Mouse (Mus musculus) CH12.LX (cell line): ENCODE measurements around the gene Zcchc24. TPM values are rescaled to one million over a fixed set of nuclear protein-coding genes. Genes with fewer than 3 reads are reported as not detected.

Source experiments
- DNase-seq: peaks from one replicate; pipeline ENCODE4 v3.0.0-alpha.2; 2013; ENCODE audit errors: extremely low read depth
- H3K27ac ChIP-seq: 2 replicates; pipeline ENCODE4 v1.5.1; 2012; ENCODE audit warnings: low read depth, mild to moderate bottlenecking, control low read depth, moderate library complexity; ENCODE audit not compliant: insufficient read depth
- H3K27me3 ChIP-seq: replicated peaks from 2 replicates; pipeline ENCODE3; 2012; ENCODE audit warnings: inconsistent platforms
- H3K36me3 ChIP-seq, 2 experiments: replicated peaks in 1 of 2; 2 replicates each; pipeline versions ENCODE3 to v1.6.1; 2012; ENCODE audit warnings: inconsistent platforms in 1 of 2, low read length in 1 of 2, mild to moderate bottlenecking in 1 of 2, mixed read lengths in 1 of 2, moderate library complexity in 1 of 2; ENCODE audit not compliant: control insufficient read depth in 1 of 2, insufficient read depth in 1 of 2
- H3K4me1 ChIP-seq, 2 experiments: 2 replicates each; pipeline ENCODE4 v1.6.1; 2012; ENCODE audit warnings: inconsistent platforms in 1 of 2, moderate library complexity in 1 of 2; ENCODE audit not compliant: insufficient read depth in 2 of 2, control insufficient read depth in 1 of 2
- H3K4me2 ChIP-seq: 2 replicates; pipeline ENCODE4 v1.6.1; 2012; ENCODE audit warnings: low read depth, mild to moderate bottlenecking, control low read depth; ENCODE audit not compliant: poor library complexity, insufficient read depth, severe bottlenecking
- H3K4me3 ChIP-seq, 3 experiments: fragments of 150-350 bp in 1 of 3; sonication (generic) in 1 of 3; replicated peaks in 1 of 3; 2 replicates each; pipeline versions ENCODE3 to v1.5.1; 2011 to 2012; ENCODE audit warnings: low read depth in 2 of 3, low read length in 2 of 3, mild to moderate bottlenecking in 2 of 3, moderate library complexity in 2 of 3, control low read depth in 1 of 3, improper control_type of control experiment in 1 of 3, inconsistent platforms in 1 of 3, mixed read lengths in 1 of 3; ENCODE audit not compliant: poor library complexity in 1 of 3
- H3K79me2 ChIP-seq: replicated peaks from 2 replicates; pipeline ENCODE4 v1.6.1; 2012; ENCODE audit warnings: mild to moderate bottlenecking, moderate library complexity; ENCODE audit not compliant: control insufficient read depth, poor library complexity, insufficient read depth, severe bottlenecking; ENCODE audit errors: extremely low read depth
- H3K9ac ChIP-seq: 2 replicates; pipeline ENCODE4 v1.6.1; 2012; ENCODE audit warnings: low read depth, mild to moderate bottlenecking, control low read depth, moderate library complexity; ENCODE audit not compliant: insufficient read depth
- H3K9me3 ChIP-seq: replicated peaks from 2 replicates; pipeline ENCODE3; 2012; ENCODE audit warnings: low read length, inconsistent platforms, mixed read lengths
- CHD2 ChIP-seq: IDR thresholded peaks from 2 replicates; pipeline ENCODE4 v1.6.1; 2011; ENCODE audit warnings: low read length, improper control_type of control experiment
- CTCF ChIP-seq, 2 experiments: IDR thresholded peaks in 1 of 2; conservative IDR thresholded peaks in 1 of 2; 2 replicates each; pipeline ENCODE4 v1.5.1; 2011 to 2012; ENCODE audit warnings: low read depth in 2 of 2, low read length in 2 of 2, improper control_type of control experiment in 1 of 2, inconsistent platforms in 1 of 2, mild to moderate bottlenecking in 1 of 2, moderate library complexity in 1 of 2
- ELF1 ChIP-seq: IDR thresholded peaks from 2 replicates; pipeline ENCODE4 v1.6.1; 2014; ENCODE audit warnings: low read depth, mild to moderate bottlenecking, inconsistent platforms, low read length, improper control_type of control experiment
- EP300 ChIP-seq: IDR thresholded peaks from 2 replicates; pipeline ENCODE4 v1.6.1; 2011; ENCODE audit warnings: low read length, improper control_type of control experiment
- ETS1 ChIP-seq: conservative IDR thresholded peaks from 2 replicates; pipeline ENCODE4 v1.6.1; 2012; ENCODE audit warnings: low read depth, mild to moderate bottlenecking, inconsistent platforms, low read length, improper control_type of control experiment, moderate library complexity
- JUND ChIP-seq: conservative IDR thresholded peaks from 2 replicates; pipeline ENCODE4 v1.6.1; 2011; ENCODE audit warnings: low read depth, low read length, improper control_type of control experiment
- KAT2A ChIP-seq: IDR thresholded peaks from 2 replicates; pipeline ENCODE4 v1.6.1; 2012; ENCODE audit warnings: low read length, improper control_type of control experiment, inconsistent platforms; ENCODE audit not compliant: insufficient replicate concordance
- MAFK ChIP-seq: IDR thresholded peaks from 2 replicates; pipeline ENCODE4 v1.6.1; 2011; ENCODE audit warnings: low read length, improper control_type of control experiment; ENCODE audit not compliant: insufficient replicate concordance
- MAX ChIP-seq: IDR thresholded peaks from 2 replicates; pipeline ENCODE4 v1.6.1; 2011; ENCODE audit warnings: low read length, improper control_type of control experiment
- MAZ ChIP-seq: IDR thresholded peaks from 2 replicates; pipeline ENCODE4 v1.6.1; 2012; ENCODE audit warnings: low read depth, mild to moderate bottlenecking, inconsistent platforms, low read length, improper control_type of control experiment, moderate library complexity
- MXI1 ChIP-seq: IDR thresholded peaks from 2 replicates; pipeline ENCODE4 v1.6.1; 2011; ENCODE audit warnings: mild to moderate bottlenecking, low read depth, low read length, improper control_type of control experiment
- NELFE ChIP-seq: IDR thresholded peaks from 2 replicates; pipeline ENCODE4 v1.6.1; 2011; ENCODE audit warnings: low read depth, low read length, improper control_type of control experiment
- NRF1 ChIP-seq: IDR thresholded peaks from 2 replicates; pipeline ENCODE4 v1.6.1; 2014; ENCODE audit warnings: low read depth, mild to moderate bottlenecking, inconsistent platforms, low read length, improper control_type of control experiment, moderate library complexity
- POLR2A ChIP-seq: IDR thresholded peaks from 2 replicates; pipeline ENCODE4 v1.6.1; 2011; ENCODE audit warnings: low read depth, mild to moderate bottlenecking, improper control_type of control experiment, low read length
- RAD21 ChIP-seq: IDR thresholded peaks from 2 replicates; pipeline ENCODE4 v1.6.1; 2011; ENCODE audit warnings: low read depth, mild to moderate bottlenecking, low read length, improper control_type of control experiment, moderate library complexity
- SIN3A ChIP-seq: IDR thresholded peaks from 2 replicates; pipeline ENCODE4 v1.6.1; 2012; ENCODE audit warnings: low read length, improper control_type of control experiment, inconsistent platforms
- TBP ChIP-seq: conservative IDR thresholded peaks from 2 replicates; pipeline ENCODE4 v1.6.1; 2011; ENCODE audit warnings: low read depth, low read length, improper control_type of control experiment
- TCF12 ChIP-seq: IDR thresholded peaks from 2 replicates; pipeline ENCODE4 v1.6.1; 2014; ENCODE audit warnings: low read depth, mild to moderate bottlenecking, inconsistent platforms, low read length, improper control_type of control experiment
- UBTF ChIP-seq: IDR thresholded peaks from 2 replicates; pipeline ENCODE4 v1.6.1; 2012; ENCODE audit warnings: low read depth, mild to moderate bottlenecking, inconsistent platforms, low read length, improper control_type of control experiment, moderate library complexity
- USF2 ChIP-seq: conservative IDR thresholded peaks from 2 replicates; pipeline ENCODE4 v1.6.1; 2011; ENCODE audit warnings: low read depth, low read length, improper control_type of control experiment
- ZC3H11A ChIP-seq: IDR thresholded peaks from 2 replicates; pipeline ENCODE4 v1.6.1; 2012; ENCODE audit warnings: low read depth, mild to moderate bottlenecking, inconsistent platforms, low read length, improper control_type of control experiment
- ZKSCAN1 ChIP-seq: IDR thresholded peaks from 2 replicates; pipeline ENCODE4 v1.6.1; 2012; ENCODE audit warnings: low read depth, inconsistent platforms, low read length, improper control_type of control experiment, borderline replicate concordance
- ZMIZ1 ChIP-seq: IDR thresholded peaks from 2 replicates; pipeline ENCODE4 v1.6.1; 2012; ENCODE audit warnings: low read depth, mild to moderate bottlenecking, inconsistent platforms, low read length, improper control_type of control experiment
- dilution Hi-C: fragments of 300-500 bp; cut with MboI; formaldehyde crosslinking; loops from 2 replicates; pipeline ENCODE4 v1.14.3; 2020; ENCODE audit warnings: low sequenced_read_pairs; ENCODE audit not compliant: extremely low pct_unique_long_range_greater_than_20kb, extremely low pct_ligation_motif_present
- in situ Hi-C: fragments of 300-500 bp; cut with MboI; formaldehyde crosslinking; loops from 3 replicates; pipeline ENCODE4 v1.14.3; 2019; ENCODE audit warnings: low sequenced_read_pairs, low pct_ligation_motif_present, low pct_unique_long_range_greater_than_20kb, mixed read lengths
- polyA plus RNA-seq: library from polyadenylated mRNA; unstranded; fragments of >175 nt; gene quantifications from 2 replicates; pipeline ENCODE4 v1.2.1, GENCODE M21; 2012; ENCODE audit warnings: low read depth; ENCODE audit not compliant: insufficient read length
- total RNA-seq, 2 experiments: library from RNA; depleted of rRNA; stranded (reverse); fragments of 300-350 nt in 1 of 2; fragments of >200 nt in 1 of 2; gene quantifications; 2 replicates each; pipeline ENCODE4 v1.2.3; 2012 to 2014

The Zcchc24 gene
- total and polyA plus RNA-seq, 3 experiments, result 0.05 to 0.44 (median 0.08) TPM

DNA sequence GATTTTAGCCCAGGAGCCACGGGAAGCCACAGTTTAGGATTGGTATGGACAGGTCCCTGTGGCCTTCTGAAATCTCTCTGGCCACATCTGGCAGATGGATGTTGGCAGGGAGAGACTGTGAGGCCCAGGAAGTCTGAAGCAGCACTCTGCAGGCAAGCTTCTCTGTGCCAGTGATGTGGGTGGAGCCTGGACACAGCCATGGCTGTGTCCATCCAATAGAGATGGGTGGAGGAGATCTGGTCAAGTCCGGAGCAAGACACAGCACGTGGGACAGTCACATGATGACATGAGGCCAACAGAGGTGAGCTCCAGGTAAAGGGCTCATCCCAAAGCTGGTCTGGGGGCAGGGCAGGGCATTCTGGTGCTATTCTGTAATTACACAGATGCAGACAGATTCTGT is 27.6 kb downstream of the Zcchc24 start:
- peaks cover 0 to 22% of the 10 kb centered on the region in 2 experiments; a peak in 2 of 4 replicates for H3K4me1 ChIP-seq
- no peak overlapping the region for H3K4me2 ChIP-seq
- no peaks in the 10 kb centered on the region for H3K9me3 ChIP-seq
- no peak for TF ChIP-seq ZC3H11A
- TF ChIP-seq SIN3A, result no peak
- TF ChIP-seq USF2, result no peak
- no peak for TF ChIP-seq MAFK
- no peak for TF ChIP-seq CTCF (conservative IDR thresholded peaks at IDR 0.05 in 1 of 2, IDR thresholded peaks at IDR 0.05 in 1 of 2; ENCODE audit: low read depth in 2 of 2, low read length in 2 of 2)
- TF ChIP-seq EP300, result no peak
- TF ChIP-seq POLR2A, result no peak
- TF ChIP-seq ZKSCAN1, result no peak
- TF ChIP-seq ELF1, result no peak
- no peak for TF ChIP-seq CHD2
- TF ChIP-seq TCF12, result no peak
- TF ChIP-seq UBTF, result no peak
- TF ChIP-seq TBP, result no peak
- no peak for TF ChIP-seq ETS1
- no peak for TF ChIP-seq MAX
- no peak for TF ChIP-seq RAD21
- no peaks in the 10 kb centered on the region for H3K79me2 ChIP-seq
- peaks cover 36% of the 10 kb centered on the region for H3K27me3 ChIP-seq
- dilution Hi-C loops, result no loop called here
- no peak overlapping the region for H3K9ac ChIP-seq
- in situ Hi-C loops, result no loop called here
- no peaks in the 10 kb centered on the region for H3K36me3 ChIP-seq
- H3K27ac ChIP-seq, result no peak overlapping the region
- DNase-seq, result no peak
- no peak overlapping the region for H3K4me3 ChIP-seq

DNA sequence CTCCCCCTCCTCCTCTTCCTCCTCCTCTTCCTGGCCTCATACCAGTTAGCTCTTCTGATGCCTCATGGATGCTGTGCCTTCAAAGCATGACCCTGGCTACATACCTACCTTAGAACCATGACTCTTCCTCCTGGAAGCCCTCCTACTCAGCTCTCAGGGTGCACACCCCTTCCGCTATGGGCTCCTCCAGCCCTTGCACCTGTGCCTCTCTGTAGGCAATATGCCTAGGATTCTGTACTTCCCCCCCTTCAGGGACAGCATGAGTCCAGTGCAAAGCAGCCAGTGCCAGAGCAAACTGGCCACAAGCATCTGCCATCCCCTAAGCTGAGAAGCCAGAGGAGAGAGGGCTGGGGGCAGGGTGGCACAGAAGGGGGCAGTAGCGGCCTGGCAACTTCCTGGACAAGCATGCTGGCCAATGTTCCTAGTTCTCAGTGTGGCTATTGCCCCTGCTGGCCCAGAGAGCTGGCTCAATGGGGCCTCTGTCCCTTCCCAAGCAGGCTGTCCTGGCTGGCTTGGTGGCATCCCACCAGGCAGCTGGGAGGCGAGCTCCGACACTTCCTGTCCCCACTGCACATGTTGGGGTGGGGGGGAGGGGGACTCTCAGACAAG is 28.8 kb downstream of the Zcchc24 start:
- no peaks in the 10 kb centered on the region for H3K79me2 ChIP-seq
- H3K4me2 ChIP-seq, result no peak overlapping the region
- in situ Hi-C loops (no loop called here), dilution Hi-C loops (no loop called here)
- H3K27me3 ChIP-seq, result peaks cover 46% of the 10 kb centered on the region
- DNase-seq, result no peak
- H3K4me3 ChIP-seq, result no peak overlapping the region
- H3K9me3 ChIP-seq, result no peaks in the 10 kb centered on the region
- TF ChIP-seq MAFK (no peak), UBTF (no peak), MAZ (no peak), JUND (no peak), KAT2A (no peak), POLR2A (no peak), NRF1 (no peak), NELFE (no peak), ZC3H11A (no peak), ZMIZ1 (no peak), MXI1 (no peak)
- no peaks in the 10 kb centered on the region for H3K36me3 ChIP-seq
- H3K27ac ChIP-seq, result no peak overlapping the region
- H3K9ac ChIP-seq, result no peak overlapping the region
- peaks cover 0 to 10% of the 10 kb centered on the region in 2 experiments; a peak in 1 of 4 replicates for H3K4me1 ChIP-seq
